Mouse (Mus musculus) liver, embryonic 16.5 days (tissue): ENCODE measurements around the gene Lrrc58. TPM values are rescaled to one million over a fixed set of nuclear protein-coding genes. Genes with fewer than 3 reads are reported as not detected.
A peak's percentile ranks its signal among the peaks of the same experiment; 100 is the strongest.

Source experiments
- ATAC-seq: fragments of 200-750 bp; cut with Nextera tagmentation; 2 replicates; pipeline ENCODE4 v1.8.0; 2017; ENCODE audit warnings: low read depth, mild to moderate bottlenecking, moderate number of reproducible peaks, moderate library complexity
- H3K27ac ChIP-seq: fragments of 300-500 bp; sonication (generic); 2 replicates; pipeline ENCODE4 v1.5.1; 2014; ENCODE audit warnings: mild to moderate bottlenecking, low read length
- H3K27me3 ChIP-seq: fragments of 300-500 bp; sonication (generic); 2 replicates; pipeline ENCODE4 v1.6.1; 2014; ENCODE audit warnings: low read depth, low read length, mixed read lengths; ENCODE audit not compliant: control insufficient read depth, insufficient read depth
- H3K36me3 ChIP-seq: fragments of 300-500 bp; sonication (generic); 2 replicates; pipeline ENCODE4 v1.6.1; 2014; ENCODE audit warnings: mild to moderate bottlenecking; ENCODE audit not compliant: control insufficient read depth, insufficient read depth
- H3K4me1 ChIP-seq: fragments of 300-500 bp; sonication (generic); 2 replicates; pipeline ENCODE4 v1.6.1; 2014; ENCODE audit warnings: low read depth, low read length, mixed read lengths; ENCODE audit not compliant: control insufficient read depth
- H3K4me2 ChIP-seq: fragments of 300-500 bp; sonication (generic); 2 replicates; pipeline ENCODE4 v1.6.1; 2014; ENCODE audit warnings: low read depth, low read length, mixed read lengths
- H3K4me3 ChIP-seq: fragments of 300-500 bp; sonication (generic); 2 replicates; pipeline ENCODE4 v1.5.1; 2014; ENCODE audit warnings: low read depth, mild to moderate bottlenecking, low read length
- H3K9ac ChIP-seq: fragments of 300-500 bp; sonication (generic); 2 replicates; pipeline ENCODE4 v1.6.1; 2014; ENCODE audit warnings: low read depth, low read length
- H3K9me3 ChIP-seq: fragments of 300-500 bp; sonication (generic); replicated peaks from 2 replicates; pipeline ENCODE4 v1.6.1; 2016; ENCODE audit warnings: low read length; ENCODE audit not compliant: control insufficient read depth
- WGBS: fragments of 180-500 bp; shearing (Covaris S2); extraction: QIAGEN DNeasy Blood & Tissue Kit; methylation state at CpG from one replicate; pipeline ENCODE4 v1.1.7; 2014; ENCODE audit not compliant: insufficient replicate concordance; 5-methylcytosine and 5-hydroxymethylcytosine counted together
- polyA plus RNA-seq: library from polyadenylated mRNA; unstranded; fragments of >200 nt; fragmentation: Nextera tagmentation; extraction: Ambion mirVana; gene quantifications from 2 replicates; pipeline ENCODE4 v1.2.1, GENCODE M21; 2015

The Lrrc58 gene
- polyA plus RNA-seq, 1 experiment from 2014 or later: 11.3 TPM

DNA sequence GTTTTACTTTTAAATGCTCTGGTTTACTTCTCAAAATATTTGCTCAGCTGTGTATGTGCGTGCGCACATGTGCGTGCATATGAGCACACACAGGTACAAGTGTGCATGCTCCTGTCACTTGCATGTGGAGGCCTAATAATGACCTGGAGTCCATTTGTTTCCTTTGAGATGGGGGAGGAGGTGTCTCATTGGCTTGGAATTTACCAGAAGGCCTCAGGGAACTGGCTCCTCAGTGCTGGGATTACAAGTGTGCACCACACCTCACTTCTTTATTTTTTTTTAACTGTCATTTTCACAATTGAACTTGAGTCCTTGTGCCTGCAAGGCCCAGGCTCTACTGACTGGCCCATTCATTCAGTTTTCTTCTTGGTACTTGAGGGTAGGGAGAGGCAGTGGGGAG, 9.2 kb downstream of the Lrrc58 start:
- peaks cover 2% of the 10 kb centered on the region for H3K4me1 ChIP-seq
- WGBS: 93% methylated on average over 3 of the region's 3 CpGs
- no peak overlapping the region for H3K4me3 ChIP-seq
- peaks cover 8% of the 10 kb centered on the region; the same call in 1 of the 2 replicates for H3K36me3 ChIP-seq
- H3K9ac ChIP-seq: no peak overlapping the region
- H3K4me2 ChIP-seq: no peak overlapping the region
- ATAC-seq: no peak
- H3K27ac ChIP-seq: no peak overlapping the region
- no peaks in the 10 kb centered on the region for H3K9me3 ChIP-seq
- H3K27me3 ChIP-seq: no peaks in the 10 kb centered on the region

DNA sequence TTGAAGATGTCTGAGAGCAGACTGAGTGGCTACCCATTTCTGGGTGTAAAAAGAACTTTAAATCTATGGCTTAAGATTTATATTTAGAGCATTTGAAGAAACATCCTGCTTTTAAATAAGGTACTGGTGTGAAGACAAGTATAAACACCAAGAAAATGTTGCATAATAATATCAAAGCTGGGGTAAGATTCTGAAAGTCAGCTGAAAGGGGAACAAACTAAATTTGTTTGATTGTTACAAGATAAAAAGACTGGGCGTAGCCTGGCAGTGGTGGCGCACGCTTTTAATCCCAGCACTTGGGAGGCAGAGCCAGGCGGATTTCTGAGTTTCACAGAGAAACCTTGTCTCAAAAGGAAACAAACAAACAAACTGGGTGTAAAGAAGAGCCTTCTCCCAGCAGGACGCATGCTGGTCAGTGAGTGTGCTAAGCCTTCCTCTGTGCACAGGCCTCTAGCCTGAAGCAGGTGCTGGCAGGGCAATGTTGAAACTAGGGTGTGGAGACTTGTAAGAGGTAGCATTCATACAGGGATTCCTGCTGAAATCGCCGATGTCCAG, 10.8 kb downstream of the Lrrc58 start:
- peaks cover 11% of the 10 kb centered on the region; the same call in 1 of the 2 replicates for H3K36me3 ChIP-seq
- ATAC-seq: no peak
- H3K9ac ChIP-seq: no peak overlapping the region
- H3K27me3 ChIP-seq: no peaks in the 10 kb centered on the region
- peaks cover 2% of the 10 kb centered on the region for H3K4me1 ChIP-seq
- WGBS: 72% methylated on average over 7 of the region's 7 CpGs
- no peak overlapping the region for H3K27ac ChIP-seq
- H3K9me3 ChIP-seq: no peaks in the 10 kb centered on the region
- no peak overlapping the region for H3K4me2 ChIP-seq
- H3K4me3 ChIP-seq: no peak overlapping the region

DNA sequence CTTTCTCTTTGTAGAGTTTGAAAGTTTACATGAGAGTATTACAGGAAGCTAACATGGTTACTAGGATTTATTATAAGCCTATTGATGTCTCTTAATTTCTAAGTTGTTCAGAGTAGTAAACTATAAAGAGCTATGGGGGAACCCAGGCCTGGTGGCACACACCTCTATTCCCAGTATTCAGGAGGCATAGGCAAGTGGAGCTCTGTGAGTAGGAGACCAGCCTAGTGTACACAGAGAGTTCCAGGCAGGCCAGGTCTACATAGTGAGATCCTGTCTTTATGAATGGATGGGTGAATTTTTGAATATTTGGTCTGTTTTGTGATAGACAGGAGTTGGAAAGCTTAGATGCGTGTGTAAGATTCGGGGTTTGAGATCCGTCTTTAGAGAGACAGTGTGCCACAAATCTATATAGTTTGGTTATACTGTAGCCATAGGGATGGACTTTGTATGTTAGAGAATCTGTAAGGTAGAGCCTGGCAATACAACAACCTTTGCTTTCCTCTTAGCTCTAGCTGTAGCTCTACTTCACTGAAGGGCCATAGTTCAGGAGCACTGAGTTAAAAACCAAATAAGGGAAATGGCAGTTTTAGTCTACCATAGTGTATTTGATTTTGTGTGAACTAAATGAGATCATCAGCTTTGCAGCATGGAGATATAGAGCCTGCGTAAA, 11.7 kb downstream of the Lrrc58 start:
- Histone ChIP-seq H3K4me2 (no peak overlapping the region), H3K27ac (peak overlapping the region; percentile 63), H3K36me3 (peaks cover 11% of the 10 kb centered on the region; the same call in 1 of the 2 replicates), H3K27me3 (no peaks in the 10 kb centered on the region), H3K4me3 (no peak overlapping the region), H3K9ac (no peak overlapping the region), H3K9me3 (no peaks in the 10 kb centered on the region), H3K4me1 (peaks cover 2% of the 10 kb centered on the region)
- WGBS: 72% methylated on average over 4 of the region's 4 CpGs
- peak; percentile 76 for ATAC-seq

DNA sequence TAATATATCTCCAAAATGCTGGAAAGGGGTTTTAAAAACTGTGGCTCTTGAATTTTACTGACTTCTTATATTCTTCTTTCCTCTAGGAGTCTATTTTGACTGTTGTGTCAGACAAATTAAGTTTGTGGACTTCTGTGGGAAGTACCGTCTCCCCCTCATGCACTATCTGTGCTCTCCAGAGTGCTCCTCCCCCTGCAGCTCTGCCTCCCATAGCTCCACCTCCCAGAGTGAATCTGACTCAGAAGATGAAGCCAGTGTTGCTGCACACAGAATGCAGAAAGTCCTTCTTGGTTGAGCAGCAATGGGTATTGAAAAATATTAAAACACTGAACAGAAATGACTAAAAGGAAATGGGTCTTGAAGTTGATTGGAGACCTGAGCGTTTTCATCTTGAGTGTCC, 13.0 kb downstream of the Lrrc58 start:
- Histone ChIP-seq H3K4me3 (no peak overlapping the region), H3K27ac (no peak overlapping the region), H3K4me2 (no peak overlapping the region), H3K4me1 (peaks cover 2% of the 10 kb centered on the region), H3K9ac (no peak overlapping the region), H3K36me3 (peaks cover 11% of the 10 kb centered on the region; the same call in 1 of the 2 replicates), H3K9me3 (no peaks in the 10 kb centered on the region), H3K27me3 (no peaks in the 10 kb centered on the region)
- 52% methylated on average over 2 of the region's 2 CpGs for WGBS
- no peak for ATAC-seq

DNA sequence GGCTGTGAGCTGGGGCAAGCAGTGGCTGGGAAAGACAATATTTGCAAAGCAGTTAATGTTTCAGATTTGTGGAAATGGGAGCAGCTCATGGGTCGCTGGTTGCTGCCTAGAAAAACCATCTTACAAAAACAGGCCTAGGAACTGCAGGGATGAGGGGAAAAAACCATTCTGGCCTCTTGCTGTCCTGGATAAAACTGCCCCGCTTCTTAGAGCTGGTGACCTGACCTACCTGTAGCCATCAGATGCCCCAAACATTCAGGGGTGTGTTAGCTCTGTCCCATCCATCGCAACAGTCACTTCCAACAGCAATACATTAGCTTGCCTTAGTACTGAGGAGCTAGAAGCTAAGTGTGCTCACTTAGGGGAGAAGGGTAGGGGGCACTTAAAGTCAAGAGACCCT, 20.8 kb downstream of the Lrrc58 start:
- WGBS: 60% methylated on average over 3 of the region's 3 CpGs
- Histone ChIP-seq H3K36me3 (no peaks in the 10 kb centered on the region), H3K27ac (peak overlapping the region; percentile 41; the same call in 1 of the 2 replicates), H3K4me1 (no peaks in the 10 kb centered on the region), H3K4me3 (no peak overlapping the region), H3K27me3 (no peaks in the 10 kb centered on the region), H3K4me2 (no peak overlapping the region), H3K9me3 (no peaks in the 10 kb centered on the region), H3K9ac (no peak overlapping the region)
- no peak for ATAC-seq

DNA sequence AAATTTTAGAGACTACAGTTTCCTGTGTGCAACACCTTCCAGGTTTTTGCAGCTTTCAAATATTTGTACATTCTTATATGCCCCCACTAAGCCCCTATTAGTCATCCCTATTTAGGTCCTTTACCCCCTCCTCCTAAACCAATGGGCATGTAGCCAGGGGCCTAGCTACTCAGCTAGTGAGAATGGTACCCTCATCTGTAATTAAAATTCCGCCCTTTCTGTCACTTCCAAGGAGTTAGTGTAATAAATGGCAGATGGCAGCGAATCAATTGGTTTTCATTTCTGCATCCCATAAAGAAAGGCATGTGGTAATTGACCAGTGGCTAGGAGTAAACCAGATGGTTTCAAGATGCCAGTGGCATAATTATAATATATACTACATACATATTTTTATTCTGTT, 24.5 kb downstream of the Lrrc58 start:
- Histone ChIP-seq H3K9me3 (no peaks in the 10 kb centered on the region), H3K9ac (no peak overlapping the region), H3K4me1 (no peaks in the 10 kb centered on the region), H3K27me3 (no peaks in the 10 kb centered on the region), H3K4me3 (no peak overlapping the region), H3K4me2 (no peak overlapping the region), H3K27ac (no peak overlapping the region), H3K36me3 (no peaks in the 10 kb centered on the region)
- ATAC-seq: no peak
- 67% methylated on average over 2 of the region's 2 CpGs for WGBS

DNA sequence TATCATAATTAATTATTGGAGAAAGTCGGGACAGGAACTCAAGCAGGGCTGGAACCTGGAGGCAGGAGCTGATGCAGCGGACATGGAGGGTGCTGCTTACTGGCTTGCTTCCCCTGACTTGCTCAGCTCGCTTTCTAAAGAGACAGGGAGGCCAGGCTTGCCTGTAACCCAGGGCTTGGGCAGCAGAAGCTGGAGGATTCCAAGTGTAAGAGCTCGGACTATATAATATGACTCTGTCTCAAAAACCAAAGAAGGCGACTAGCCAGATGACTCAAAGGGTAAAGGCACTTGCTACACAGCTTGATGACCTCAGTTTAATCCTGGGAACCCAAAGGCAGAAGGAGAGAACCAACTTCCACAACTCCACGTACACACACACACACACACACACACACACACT, 25.2 kb downstream of the Lrrc58 start:
- WGBS: 46% methylated on average over 6 of the region's 6 CpGs

DNA sequence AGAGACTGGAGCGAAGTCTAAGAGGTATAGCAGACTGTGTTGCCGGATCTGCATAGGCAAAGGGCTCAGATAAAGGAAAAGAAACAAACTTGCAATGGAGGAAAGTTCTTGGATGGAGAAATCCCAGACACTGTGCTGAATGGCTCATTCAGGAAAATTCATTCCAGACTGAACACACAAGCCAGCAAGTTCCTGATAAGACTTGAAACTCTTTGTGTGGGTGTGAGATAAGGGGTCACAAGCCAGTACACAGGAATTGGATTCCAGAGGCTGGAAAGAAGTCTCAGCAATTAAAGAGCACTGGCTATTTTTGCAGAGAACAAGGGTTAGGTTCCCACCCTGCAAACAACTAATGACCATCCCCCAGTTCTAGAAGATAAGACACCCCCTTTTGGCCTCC, 25.8 kb downstream of the Lrrc58 start:
- Histone ChIP-seq H3K9me3 (no peaks in the 10 kb centered on the region), H3K4me2 (no peak overlapping the region), H3K27me3 (no peaks in the 10 kb centered on the region), H3K9ac (no peak overlapping the region), H3K36me3 (no peaks in the 10 kb centered on the region), H3K4me1 (no peaks in the 10 kb centered on the region), H3K4me3 (no peak overlapping the region), H3K27ac (no peak overlapping the region)
- peak; percentile 47 for ATAC-seq
- WGBS: 60% methylated on average over 2 of the region's 2 CpGs

More for the DNA sequence above, 25.2 kb downstream of the Lrrc58 start:
- Histone ChIP-seq H3K9me3 (no peaks in the 10 kb centered on the region), H3K4me2 (no peak overlapping the region), H3K4me3 (no peak overlapping the region), H3K9ac (no peak overlapping the region), H3K4me1 (no peaks in the 10 kb centered on the region), H3K27me3 (no peaks in the 10 kb centered on the region), H3K27ac (no peak overlapping the region), H3K36me3 (no peaks in the 10 kb centered on the region)
- ATAC-seq: no peak

DNA sequence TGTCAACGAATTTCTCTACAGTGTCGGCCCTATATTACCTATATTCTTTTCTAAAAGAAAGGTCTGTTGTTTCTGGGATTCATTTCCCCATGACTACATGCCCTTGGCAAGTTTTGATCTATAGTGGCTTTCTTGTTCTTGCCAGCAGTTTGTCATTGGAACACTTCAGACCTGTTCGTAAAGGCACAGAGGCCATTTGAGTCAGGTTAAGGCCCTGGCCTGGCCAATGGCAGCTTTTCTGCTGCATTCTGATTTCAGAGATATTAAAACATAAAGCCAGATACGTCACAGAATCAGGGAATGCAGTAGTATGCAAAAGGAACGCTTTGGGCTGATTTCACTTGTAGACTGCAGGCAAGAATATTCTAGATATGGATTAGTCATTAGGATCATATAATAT, 30.6 kb downstream of the Lrrc58 start:
- Histone ChIP-seq H3K4me2 (no peak overlapping the region), H3K4me1 (no peaks in the 10 kb centered on the region), H3K27me3 (no peaks in the 10 kb centered on the region), H3K4me3 (no peak overlapping the region), H3K9me3 (no peaks in the 10 kb centered on the region), H3K36me3 (no peaks in the 10 kb centered on the region), H3K9ac (no peak overlapping the region), H3K27ac (no peak overlapping the region)
- WGBS: 63% methylated on average over 5 of the region's 5 CpGs
- ATAC-seq: no peak
